Mouse (Mus musculus): ENCODE results near the gene Olfr680-ps1. TPM values are rescaled to one million over a fixed set of nuclear protein-coding genes. Genes with fewer than 3 reads are reported as not detected.
"Not testable (repeated sequence)": the region's sequence is repeated elsewhere in the genome, so short reads cannot be mapped to it uniquely, and the experiment has no call there.

Gene Olfr680-ps1
- not detected for total RNA-seq (2021)
- long read RNA-seq, experiment 1: 0 reads
- long read RNA-seq, experiment 2: 0 reads

DNA sequence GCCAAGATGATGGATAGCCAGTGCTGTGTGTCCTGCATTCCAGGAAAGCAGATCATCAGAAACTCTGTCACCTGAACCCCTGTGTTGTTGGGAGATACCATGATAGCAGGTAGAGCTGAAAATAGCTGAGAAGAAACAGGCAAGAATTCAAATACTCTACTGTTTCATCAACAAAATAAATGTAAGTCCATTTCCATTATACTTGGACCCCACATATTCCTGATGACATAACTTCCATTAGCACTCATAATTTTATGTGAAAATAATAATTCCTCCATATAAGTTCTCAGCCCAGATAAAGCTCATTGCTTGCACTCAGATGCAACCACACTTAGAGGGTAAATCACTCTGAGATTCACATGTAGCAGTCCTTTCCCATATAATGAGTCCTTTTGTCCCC, at the start of gene Olfr680-ps1:
TSS of gene Olfr680-ps1 (minus strand) at position 101 of the 400 bp plus-strand sequence.
- intact Hi-C loops (cut with DNase I); DNase-seq: not testable (repeated sequence)

DNA sequence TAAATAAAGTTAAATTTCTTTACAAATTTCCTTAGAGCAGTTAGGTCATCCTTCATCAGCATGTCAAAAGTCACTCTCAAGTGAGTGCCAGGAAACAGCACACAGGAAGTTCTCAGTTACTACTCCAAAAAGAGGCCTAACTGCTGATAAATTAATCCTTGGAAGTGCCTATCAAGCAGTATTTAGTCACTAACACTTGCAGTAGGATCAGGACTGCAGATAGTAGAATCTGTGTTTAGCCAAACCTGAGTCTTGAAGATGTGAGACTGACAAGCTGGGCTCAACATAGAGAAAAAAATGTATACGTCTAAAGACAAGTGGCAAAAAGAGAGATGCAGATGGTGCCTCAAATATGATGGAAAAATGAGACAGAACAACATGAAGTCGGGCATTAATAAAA, 48.7 kb upstream of the Olfr680-ps1 start:
- intact Hi-C loops (cut with DNase I): no loop called here
- no peak for DNase-seq

DNA sequence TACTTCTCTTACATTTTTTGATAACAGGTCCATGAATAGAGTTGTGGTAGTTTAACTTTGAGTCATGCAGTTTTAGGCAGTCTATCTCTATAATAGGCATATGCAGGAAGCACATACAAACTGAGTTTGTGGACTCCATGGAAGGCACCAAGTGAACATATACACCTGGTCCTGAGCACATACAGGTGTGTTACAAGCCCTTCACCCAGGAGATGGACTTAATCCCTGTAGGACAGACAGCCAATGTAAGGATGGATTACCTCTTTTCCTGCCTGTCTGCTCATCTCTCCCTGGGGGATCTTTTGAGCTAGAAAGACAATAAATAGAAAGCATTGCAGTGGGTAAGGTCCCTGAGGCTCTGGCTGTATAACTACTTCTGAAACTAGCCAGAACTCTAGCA, 23.9 kb upstream of the Olfr680-ps1 start, which contains the start of gene Olfr681:
TSS of gene Olfr681 (plus strand) at position 301 of the 400 bp plus-strand sequence.
- DNase-seq: no peak
- intact Hi-C loops (cut with DNase I): no loop called here

DNA sequence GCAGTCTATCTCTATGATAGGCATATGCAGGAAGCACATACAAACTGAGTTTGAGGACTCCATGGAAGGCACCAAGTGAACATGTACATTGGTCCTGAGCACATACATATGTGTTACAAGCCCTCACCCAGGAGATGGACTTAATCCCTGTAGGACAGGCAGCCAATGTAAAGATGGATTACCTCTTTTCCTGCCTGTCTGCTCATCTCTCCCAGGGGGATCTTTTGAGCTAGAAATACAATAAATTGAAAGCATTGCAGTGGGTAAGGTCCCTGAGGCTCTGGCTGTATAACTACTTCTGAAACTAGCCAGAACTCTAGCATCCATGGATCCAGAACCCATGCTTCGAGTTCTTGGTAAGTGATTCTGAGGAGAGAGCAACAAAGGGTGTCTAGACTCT, 11.7 kb downstream of the Olfr680-ps1 start, which contains the start of gene Olfr679:
TSS of gene Olfr679 (plus strand) at position 301 of the 400 bp plus-strand sequence.
- DNase-seq: no peak
- intact Hi-C loops (cut with DNase I): no loop called here

DNA sequence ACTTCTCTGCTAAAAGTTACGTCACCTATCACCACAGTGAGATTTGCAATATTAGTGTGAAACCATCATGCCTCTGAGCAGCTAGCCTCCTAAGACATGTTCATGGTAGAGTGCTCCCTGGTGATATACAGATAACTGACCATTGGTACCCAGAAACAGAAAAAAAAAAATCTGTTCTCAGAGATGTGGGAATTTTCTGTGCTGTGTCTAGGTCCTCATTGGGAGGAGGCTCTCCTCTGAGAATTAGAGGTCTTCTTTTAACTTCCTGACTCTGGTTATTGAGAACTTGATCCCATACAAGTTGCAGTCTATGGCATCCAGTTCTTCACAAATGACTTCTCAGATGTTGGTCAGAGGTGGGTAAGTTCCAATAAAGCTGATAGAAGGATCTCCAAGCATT, 28.4 kb downstream of the Olfr680-ps1 start, which contains the start of gene Olfr678:
TSS of gene Olfr678 (plus strand) at position 301 of the 400 bp plus-strand sequence.
- intact Hi-C loops (cut with DNase I): no loop called here
- DNase-seq: no peak

DNA sequence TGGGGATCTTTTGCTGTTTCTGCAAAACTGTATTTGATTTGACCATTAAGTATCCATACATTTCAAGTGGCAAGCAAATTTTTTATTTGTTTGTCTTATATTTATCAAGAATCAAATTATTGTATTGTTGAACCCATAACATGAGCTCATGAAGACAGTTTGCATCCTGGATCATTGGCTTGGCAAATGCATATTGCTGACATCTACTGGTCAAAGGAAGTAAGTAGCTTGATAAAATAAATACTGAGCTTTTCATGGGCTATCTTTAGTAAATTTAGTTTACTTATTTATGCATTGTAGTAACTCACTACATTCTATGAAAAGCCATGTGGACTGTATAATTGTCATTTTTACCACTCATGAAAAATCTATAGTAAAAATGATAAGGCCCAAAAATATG, 33.7 kb downstream of the Olfr680-ps1 start:
- intact Hi-C loops (cut with DNase I): no loop called here
- no peak for DNase-seq

Other genes with a start within 250 kb of the Olfr680-ps1 start
- gene Usp17la, start 235.8 kb downstream of the Olfr680-ps1 start, total RNA-seq (2021): not detected
- gene Olfr665, start 214.8 kb downstream of the Olfr680-ps1 start, total RNA-seq (2021): not detected
- gene Olfr666, start 196.9 kb downstream of the Olfr680-ps1 start, total RNA-seq (2021): not detected
- gene Olfr667, start 171.3 kb downstream of the Olfr680-ps1 start, total RNA-seq (2021): not detected
- gene Olfr668, start 164.8 kb downstream of the Olfr680-ps1 start, total RNA-seq (2021): not detected
- gene Olfr669, start 158.6 kb downstream of the Olfr680-ps1 start, total RNA-seq (2021): not detected
- not detected for gene Olfr670, start 130.2 kb downstream of the Olfr680-ps1 start, total RNA-seq (2021)
- gene Olfr671, start 113.7 kb downstream of the Olfr680-ps1 start, total RNA-seq (2021): not detected
- gene Olfr672, start 90.8 kb downstream of the Olfr680-ps1 start, total RNA-seq (2021): not detected
- not detected for gene Olfr675, start 64.4 kb downstream of the Olfr680-ps1 start, total RNA-seq (2021)
- gene Olfr676, start 60.1 kb downstream of the Olfr680-ps1 start, total RNA-seq (2021): not detected
- gene Olfr677, start 41.4 kb downstream of the Olfr680-ps1 start, total RNA-seq (2021): not detected
- gene Olfr678, start 28.3 kb downstream of the Olfr680-ps1 start, total RNA-seq (2021): not detected
- gene Olfr679, start 11.6 kb downstream of the Olfr680-ps1 start, total RNA-seq (2021): not detected
- not detected for gene Olfr681, start 24.0 kb upstream of the Olfr680-ps1 start, total RNA-seq (2021)
- not detected for gene Olfr683, start 54.2 kb upstream of the Olfr680-ps1 start, total RNA-seq (2021)
- gene Olfr684, start 70.8 kb upstream of the Olfr680-ps1 start, total RNA-seq (2021): not detected
- gene Olfr685, start 93.2 kb upstream of the Olfr680-ps1 start, total RNA-seq (2021): not detected
- gene Olfr686, start 114.7 kb upstream of the Olfr680-ps1 start, total RNA-seq (2021): not detected
- gene Olfr688, start 195.3 kb upstream of the Olfr680-ps1 start, total RNA-seq (2021): not detected
- gene Olfr689, start 218.3 kb upstream of the Olfr680-ps1 start, total RNA-seq (2021): not detected
- gene Olfr690, start 241.3 kb upstream of the Olfr680-ps1 start, total RNA-seq (2021): not detected
- gene Olfr691, start 249.5 kb upstream of the Olfr680-ps1 start, total RNA-seq (2021): not detected

Data from heart, postnatal 14 days (tissue).